Mouse (Mus musculus): ENCODE data around the gene Hexb.

- no peak for TF ChIP-seq TCF12 (IDR thresholded peaks at IDR 0.05; ENCODE audit: insufficient read depth, poor library complexity, severe bottlenecking)
- TF ChIP-seq POLR2A (IDR thresholded peaks at IDR 0.05; ENCODE audit: insufficient read length, low read depth), result no peak
- TF ChIP-seq USF1 (IDR thresholded peaks at IDR 0.05; ENCODE audit: low read depth), result no peak
These were observed 11.8 kb downstream of the Hexb start for GRCm38 (mm10) chr13:97186346-97186745.
